14 mouse cellular contexts compared by ENCODE assay signal in the genomic region with DNA sequence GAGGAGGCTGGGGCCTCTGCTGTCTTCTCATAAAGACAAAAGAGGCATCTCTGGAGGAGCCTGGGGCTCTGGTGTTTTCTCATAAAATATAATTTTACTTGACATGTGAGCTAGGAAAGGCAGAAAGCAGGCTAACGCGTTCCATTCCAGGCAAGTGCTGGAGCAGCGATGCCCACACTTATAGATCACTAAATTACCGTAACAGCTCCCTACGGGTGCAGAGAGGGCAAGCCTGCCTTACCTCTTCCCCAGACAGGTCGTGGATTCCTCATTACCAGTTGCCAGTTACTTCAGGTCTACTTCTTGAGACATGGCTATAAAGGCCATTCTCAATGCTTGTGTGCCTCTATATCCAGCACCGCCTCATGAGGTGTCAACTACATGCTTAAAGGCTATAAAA.
DNase-seq lines count a peak whose midpoint lies in the region; ATAC-seq and TF ChIP-seq lines count a peak whose summit lies in the region.
"Had no signal": no experiment of that assay in that cellular context is flagged by ENCODE, and none has a peak within 500 bp of the region (broad histone marks: within the 10 kb centered on the region; RNA-seq: fewer than 3 reads in every experiment).

No protein-coding gene starts in this region.

- peak; percentile 79 for DNase-seq in heart, adult 11 months
- no peak for DNase-seq in heart, postnatal 14 days
- no peak for DNase-seq in liver
- no peak for DNase-seq in embryo, embryonic 10 days (ENCODE audit: low spot score)
- DNase-seq: adrenal gland, postnatal 36 days; cerebellum, postnatal 14 days; gastrocnemius, postnatal 36 days; lung, adult 18-20 months; midbrain, embryonic 14.5 days had no signal

- H3K27me3 ChIP-seq in hindbrain, embryonic 15.5 days = no peaks in the 10 kb centered on the region
- H3K27me3 ChIP-seq in hindbrain, embryonic 12.5 days = no peaks in the 10 kb centered on the region
- no peaks in the 10 kb centered on the region for H3K27me3 ChIP-seq in liver, embryonic 12.5 days (replicated peaks)

- 64% methylated on average over 7 of the region's 7 CpGs for WGBS in hindbrain, embryonic 15.5 days
- 78% methylated on average over 7 of the region's 7 CpGs for WGBS in hindbrain, embryonic 12.5 days
- 88% methylated on average over 7 of the region's 7 CpGs for WGBS in liver, embryonic 12.5 days (ENCODE audit: insufficient replicate concordance)

- H3K4me2 ChIP-seq in hindbrain, embryonic 15.5 days = no peak overlapping the region
- H3K4me2 ChIP-seq in hindbrain, embryonic 12.5 days (replicated peaks) = no peak overlapping the region
- no peak overlapping the region for H3K4me2 ChIP-seq in liver, embryonic 12.5 days

- H3K9ac ChIP-seq in hindbrain, embryonic 15.5 days = no peak overlapping the region
- no peak overlapping the region for H3K9ac ChIP-seq in hindbrain, embryonic 12.5 days
- H3K9ac ChIP-seq in liver, embryonic 12.5 days = no peak overlapping the region

- H3K4me3 ChIP-seq in hindbrain, embryonic 15.5 days = no peak overlapping the region
- H3K4me3 ChIP-seq in hindbrain, embryonic 12.5 days = no peak overlapping the region
- no peak overlapping the region for H3K4me3 ChIP-seq in liver, embryonic 12.5 days
- H3K4me3 ChIP-seq in cortical plate, adult 2 months (ENCODE audit: insufficient read depth, low read length) = no peak overlapping the region

- intact Hi-C loops in heart, postnatal 14 days (cut with DNase I) = no loop called here

- TF ChIP-seq POLR2A in cortical plate, adult 2 months (IDR thresholded peaks at IDR 0.05; ENCODE audit: extremely low read depth, insufficient read depth, low read length) = no peak

- peak overlapping the region; percentile 20; the same call in 1 of the 2 replicates for H3K27ac ChIP-seq in hindbrain, embryonic 15.5 days (replicated peaks)
- H3K27ac ChIP-seq in hindbrain, embryonic 12.5 days = no peak overlapping the region
- H3K27ac ChIP-seq in liver, embryonic 12.5 days = 0 out of 2 replicates have a peak overlapping the region, but pooled peaks have one; percentile 24
- H3K27ac ChIP-seq in cortical plate, adult 2 months (ENCODE audit: insufficient read depth, low read length) = peak overlapping the region; percentile 93

- H3K36me3 ChIP-seq in hindbrain, embryonic 15.5 days = 0 out of 2 replicates have a peak, but pooled peaks cover 3% of the 10 kb centered on the region
- no peaks in the 10 kb centered on the region; the same call in 1 of the 2 replicates for H3K36me3 ChIP-seq in hindbrain, embryonic 12.5 days
- no peaks in the 10 kb centered on the region for H3K36me3 ChIP-seq in liver, embryonic 12.5 days

- H3K4me1 ChIP-seq in hindbrain, embryonic 15.5 days (replicated peaks) = peaks cover 9% of the 10 kb centered on the region; the same call in 1 of the 2 replicates
- H3K4me1 ChIP-seq in hindbrain, embryonic 12.5 days = no peaks in the 10 kb centered on the region
- 0 out of 2 replicates have a peak, but pooled peaks cover 8% of the 10 kb centered on the region for H3K4me1 ChIP-seq in liver, embryonic 12.5 days
- peaks cover 20% of the 10 kb centered on the region for H3K4me1 ChIP-seq in cortical plate, adult 2 months (ENCODE audit: control insufficient read depth, insufficient read depth, low read length)

- no peaks in the 10 kb centered on the region for H3K9me3 ChIP-seq in hindbrain, embryonic 15.5 days
- no peaks in the 10 kb centered on the region for H3K9me3 ChIP-seq in hindbrain, embryonic 12.5 days (replicated peaks)
- H3K9me3 ChIP-seq in liver, embryonic 12.5 days (replicated peaks) = no peaks in the 10 kb centered on the region

- ATAC-seq in hindbrain, embryonic 15.5 days (ENCODE audit: low FRiP score, low read depth) = peak; percentile 51; the same call in 1 of the 2 replicates
- no peak for ATAC-seq in hindbrain, embryonic 12.5 days (ENCODE audit: low FRiP score)
- ATAC-seq in liver, embryonic 12.5 days = no peak
- ATAC-seq: activated CD4-positive, CD25-positive, alpha-beta regulatory T cell, adult 4 months had no signal

- no peak for TF ChIP-seq CTCF in cortical plate, adult 2 months (IDR thresholded peaks at IDR 0.05; ENCODE audit: extremely low read depth, insufficient read depth, low read length)
